Mouse (Mus musculus) small intestine, adult 2 months (tissue): ENCODE results near the gene Tepp.

ENCODE experiments used
- CTCF ChIP-seq: fragments of 200-500 bp; IDR thresholded peaks from 2 replicates; pipeline ENCODE4 v1.5.1; 2012; ENCODE audit warnings: low read depth, mild to moderate bottlenecking, control low read depth, inconsistent platforms, low read length, moderate library complexity, mixed read lengths; ENCODE audit not compliant: insufficient replicate concordance, insufficient read length; ENCODE audit errors: extremely low read depth
- POLR2A ChIP-seq: fragments of 200-500 bp; IDR thresholded peaks from 2 replicates; pipeline ENCODE4 v1.6.1; 2012; ENCODE audit warnings: low read depth, mild to moderate bottlenecking, control low read depth, inconsistent platforms, low read length, moderate library complexity

- no peak for TF ChIP-seq POLR2A
- no peak for TF ChIP-seq CTCF
Measured at GRCm38 (mm10) chr8:95262181-95262580, 48.2 kb upstream of the Tepp start.
